Mouse (Mus musculus): ENCODE measurements at regions not wholly inside any gene's neighbourhood (a gene's known extent, or its start where the extent isn't known, plus 50 kb on each side); places are given as distances from the start of the nearest gene placed in this dataset.
A peak's percentile ranks its signal among the peaks of the same experiment; 100 is the strongest.
"Not testable (repeated sequence)": the region's sequence is repeated elsewhere in the genome, so short reads cannot be mapped to it uniquely, and the experiment has no call there.

DNA sequence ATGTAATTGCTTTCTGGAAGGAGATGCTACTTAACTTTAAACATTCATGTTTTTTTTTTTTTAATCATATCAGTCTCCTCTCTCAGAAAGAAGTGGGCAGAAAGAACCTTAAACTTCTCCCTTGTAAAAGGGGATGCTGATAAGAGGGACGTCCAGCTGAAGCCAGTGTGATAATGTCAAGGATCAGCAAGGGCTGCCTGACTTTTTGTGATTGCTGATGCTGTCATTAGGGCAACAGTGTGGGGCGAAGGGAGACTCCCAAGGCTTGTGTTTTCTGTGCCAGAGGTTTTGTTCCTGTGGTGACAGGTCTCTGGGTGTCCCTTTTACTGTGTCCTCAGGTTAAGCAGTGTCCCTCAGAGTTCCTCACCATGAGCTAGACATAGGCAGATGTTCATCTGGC is 61.8 kb upstream of the Prkar2b start:
- no peaks in the 10 kb centered on the region for H3K27me3 ChIP-seq (replicated peaks)
- peaks cover 51% of the 10 kb centered on the region for H3K4me1 ChIP-seq
- peak; percentile 94 for ATAC-seq
- H3K4me3 ChIP-seq = peak overlapping the region; percentile 63
- peak overlapping the region; percentile 71 for H3K4me2 ChIP-seq
- H3K36me3 ChIP-seq = no peaks in the 10 kb centered on the region
- no peaks in the 10 kb centered on the region for H3K9me3 ChIP-seq (replicated peaks)
- WGBS (ENCODE audit: insufficient replicate concordance) = 9% methylated on average over 2 of the region's 2 CpGs
- peak overlapping the region; percentile 98 for H3K27ac ChIP-seq
- H3K9ac ChIP-seq = peak overlapping the region; percentile 82

DNA sequence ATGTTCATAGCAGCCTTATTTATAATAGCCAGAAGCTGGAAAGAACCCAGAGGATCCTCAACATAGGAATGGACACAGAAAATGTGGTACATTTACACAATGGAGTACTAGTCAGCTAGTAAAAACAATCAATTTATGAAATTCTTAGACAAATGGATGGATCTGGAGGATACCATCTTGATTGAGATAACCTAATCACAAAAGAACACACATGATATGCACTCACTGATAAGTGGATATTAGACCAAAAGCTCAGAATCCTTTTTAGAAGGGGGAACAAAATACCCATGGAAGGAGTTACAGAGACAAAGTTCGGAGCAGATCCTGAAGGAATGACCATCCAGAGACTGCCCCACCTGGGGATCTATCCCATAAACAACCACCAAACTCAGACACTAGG is 60.9 kb upstream of the Prkar2b start:
- 61% methylated on average over 1 of the region's 1 CpGs for WGBS (ENCODE audit: insufficient replicate concordance)
- Histone ChIP-seq H3K4me2 (peak overlapping the region; percentile 71), H3K9ac (peak overlapping the region; percentile 82)

DNA sequence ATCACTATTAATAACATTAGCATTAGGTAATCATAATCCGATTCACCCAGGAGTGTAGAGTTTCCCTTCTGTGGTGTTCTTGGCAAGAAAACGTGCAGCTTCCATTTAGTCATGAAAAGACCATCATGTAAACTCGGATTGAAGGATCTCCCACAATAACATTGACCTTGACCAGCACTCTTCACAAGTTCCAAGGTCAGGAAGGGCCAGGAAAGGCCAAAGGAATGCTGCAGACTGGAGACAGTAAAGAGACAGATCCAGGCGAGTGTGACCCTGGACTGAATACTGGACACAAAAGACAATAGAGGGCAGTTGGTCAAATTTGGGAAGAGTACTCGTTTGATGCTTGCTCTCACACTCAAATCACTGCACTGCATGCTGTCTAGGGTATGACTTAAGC is 51.6 kb upstream of the Prkar2b start:
- 66% methylated on average over 5 of the region's 5 CpGs for WGBS (ENCODE audit: insufficient replicate concordance)
- no peak for ATAC-seq
- no peaks in the 10 kb centered on the region for H3K27me3 ChIP-seq (replicated peaks)
- peaks cover 98% of the 10 kb centered on the region for H3K4me1 ChIP-seq
- H3K36me3 ChIP-seq = peaks cover 77% of the 10 kb centered on the region
- peak overlapping the region; percentile 71 for H3K9ac ChIP-seq
- no peaks in the 10 kb centered on the region for H3K9me3 ChIP-seq (replicated peaks)
- H3K4me2 ChIP-seq = peak overlapping the region; percentile 70
- peak overlapping the region; percentile 96 for H3K27ac ChIP-seq
- peak overlapping the region; percentile 51 for H3K4me3 ChIP-seq

More for the DNA sequence above, 60.9 kb upstream of the Prkar2b start:
- not testable (repeated sequence) for ATAC-seq; H3K36me3 ChIP-seq; H3K9me3 ChIP-seq (replicated peaks); H3K27me3 ChIP-seq (replicated peaks)
- Histone ChIP-seq H3K4me1 (peaks cover 48% of the 10 kb centered on the region), H3K4me3 (peak overlapping the region; percentile 63), H3K27ac (peak overlapping the region; percentile 98)

DNA sequence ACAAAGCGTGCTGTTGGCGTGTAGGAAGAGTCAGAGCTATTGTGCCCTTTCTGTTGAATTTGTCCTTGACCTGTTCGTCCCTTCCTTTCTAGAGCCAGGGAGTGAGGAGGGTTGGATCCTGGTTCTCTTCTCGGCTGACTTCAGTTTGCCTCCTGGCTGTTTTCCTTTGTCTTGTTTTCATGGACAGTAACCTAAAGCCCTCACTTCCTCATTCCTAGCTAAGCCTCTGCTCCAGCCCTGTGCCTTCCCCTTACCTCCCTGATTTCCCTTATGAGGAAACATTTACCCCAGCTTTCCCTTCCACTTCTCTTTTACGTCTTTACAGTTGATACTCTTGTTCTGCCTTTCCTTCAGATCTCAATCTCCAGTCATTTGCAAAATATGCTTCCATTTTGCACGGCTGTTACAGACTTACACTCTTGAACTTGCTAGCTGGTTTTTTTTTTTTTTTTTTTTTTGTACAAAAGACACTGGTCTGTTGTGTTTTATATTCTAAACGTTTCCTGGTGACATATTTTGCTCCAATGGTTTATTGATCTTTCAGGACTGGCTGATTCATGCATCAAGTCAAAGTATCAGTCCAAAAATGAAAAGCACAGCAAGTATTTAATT is 50.5 kb upstream of the Prkar2b start:
- Histone ChIP-seq H3K4me1 (peaks cover 99% of the 10 kb centered on the region), H3K4me3 (peak overlapping the region; percentile 51), H3K9ac (peak overlapping the region; percentile 71), H3K9me3 (replicated peaks) (no peaks in the 10 kb centered on the region), H3K27me3 (replicated peaks) (no peaks in the 10 kb centered on the region), H3K27ac (peak overlapping the region; percentile 96), H3K36me3 (peaks cover 80% of the 10 kb centered on the region), H3K4me2 (peak overlapping the region; percentile 70)
- 16% methylated on average over 7 of the region's 7 CpGs for WGBS (ENCODE audit: insufficient replicate concordance)
- no peak for ATAC-seq

DNA sequence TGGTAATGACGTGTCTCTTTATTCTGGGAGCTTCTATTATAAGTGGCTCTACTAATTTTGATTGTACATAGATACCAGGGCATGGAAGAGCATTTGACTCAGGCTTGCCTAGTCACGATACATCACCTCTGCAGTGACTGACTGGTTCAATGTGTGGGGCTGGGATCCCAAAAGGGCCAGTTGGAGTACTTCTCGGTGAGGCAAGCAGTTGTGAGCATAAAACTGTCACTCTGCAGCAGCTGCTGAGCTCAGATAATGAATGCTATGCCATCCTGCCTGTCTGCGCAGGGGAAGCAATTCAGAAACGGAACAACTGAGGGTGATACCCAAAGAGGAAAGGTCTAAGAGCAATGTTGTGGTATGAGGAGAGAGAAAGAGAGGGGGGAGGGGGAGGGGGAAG is 49.8 kb upstream of the Prkar2b start:
- Histone ChIP-seq H3K36me3 (peaks cover 74% of the 10 kb centered on the region), H3K4me1 (peaks cover 98% of the 10 kb centered on the region), H3K4me3 (peak overlapping the region; percentile 51; the same call in 1 of the 2 replicates), H3K27me3 (replicated peaks) (no peaks in the 10 kb centered on the region), H3K9ac (peak overlapping the region; percentile 71), H3K4me2 (peak overlapping the region; percentile 70), H3K9me3 (replicated peaks) (no peaks in the 10 kb centered on the region), H3K27ac (peak overlapping the region; percentile 96)
- 13% methylated on average over 5 of the region's 5 CpGs for WGBS (ENCODE audit: insufficient replicate concordance)
- peak; percentile 96 for ATAC-seq
